Mouse (Mus musculus): Measurements from ENCODE around the gene Zfp871.

DNA sequence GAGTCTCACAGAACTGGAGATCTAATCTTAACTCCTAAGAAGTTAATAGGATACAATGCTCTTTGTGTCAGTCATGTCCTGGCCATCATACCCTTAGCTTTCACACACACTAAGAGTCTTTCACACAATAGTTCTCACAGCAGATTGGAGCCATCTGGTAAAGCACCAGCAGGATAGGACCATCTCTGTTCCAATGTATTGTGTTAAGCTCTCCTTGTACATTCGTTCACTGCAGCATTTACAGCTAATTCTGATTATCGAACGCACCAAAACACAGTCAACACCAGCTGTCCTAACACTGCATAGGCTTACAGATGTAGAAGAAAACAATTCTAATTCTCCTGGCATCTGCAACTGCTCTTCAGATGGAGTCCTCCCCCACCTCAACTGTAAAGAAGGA is 10.5 kb downstream of the Zfp871 start:
- no peak for TF ChIP-seq ZC3H11A (IDR thresholded peaks at IDR 0.05; ENCODE audit: borderline replicate concordance, low read depth, low read length)
- TF ChIP-seq CHD2 (IDR thresholded peaks at IDR 0.05; ENCODE audit: low read depth, low read length), result no peak
- TF ChIP-seq MAFK (IDR thresholded peaks at IDR 0.05; ENCODE audit: insufficient read depth, low read depth, low read length), result no peak
